Mouse (Mus musculus) C2C12 (cell line): ENCODE data around the gene Gm5127. TPM values are rescaled to one million over a fixed set of nuclear protein-coding genes. Genes with fewer than 3 reads are reported as not detected.

ENCODE experiments used
- H3K27me3 ChIP-seq: one replicate; pipeline ENCODE4 v1.6.1; 2011; ENCODE audit not compliant: control insufficient read depth, insufficient read depth, insufficient read length
- H3K36me3 ChIP-seq: one replicate; pipeline ENCODE4 v1.6.1; 2011; ENCODE audit not compliant: control insufficient read depth, insufficient read depth
- H3K4me3 ChIP-seq: one replicate; pipeline ENCODE4 v1.5.1; 2011; ENCODE audit warnings: mild to moderate bottlenecking, control low read depth; ENCODE audit not compliant: poor library complexity, insufficient read depth, severe bottlenecking
- H3K79me2 ChIP-seq: one replicate; pipeline ENCODE4 v1.6.1; 2011; ENCODE audit not compliant: control insufficient read depth, insufficient read depth
- H3K79me3 ChIP-seq: one replicate; pipeline ENCODE4 v1.6.1; 2011; ENCODE audit warnings: low read depth, control low read depth
- H3ac ChIP-seq: one replicate; pipeline ENCODE3; 2011; ENCODE audit warnings: low read depth; ENCODE audit not compliant: control insufficient read depth, insufficient read length
- CTCF ChIP-seq: IDR thresholded peaks from one replicate; pipeline ENCODE4 v1.5.1; 2011; ENCODE audit not compliant: control insufficient read depth, insufficient read depth, insufficient read length
- FOSL1 ChIP-seq: IDR thresholded peaks from one replicate; pipeline ENCODE4 v1.8.0; 2011; ENCODE audit warnings: mild to moderate bottlenecking, low read length; ENCODE audit not compliant: poor library complexity, insufficient read depth, severe bottlenecking
- MYOG ChIP-seq: IDR thresholded peaks from one replicate; pipeline ENCODE4 v1.6.1; 2011; ENCODE audit not compliant: control insufficient read depth, insufficient read length; ENCODE audit errors: extremely low read depth
- USF1 ChIP-seq: IDR thresholded peaks from one replicate; pipeline ENCODE4 v1.6.1; 2011; ENCODE audit warnings: low read depth, mild to moderate bottlenecking, control low read depth, moderate library complexity
- microRNA-seq: library from miRNA; unstranded; fragments of <30 nt; microRNA quantifications from one replicate; pipeline ENCODE4, GENCODE M21; 2019; ENCODE audit warnings: borderline microRNAs expressed
- polyA plus RNA-seq: library from polyadenylated mRNA; unstranded; fragments of >200 nt; fragmentation: generic; extraction: Trizol; gene quantifications from one replicate; pipeline ENCODE4 v1.2.1, GENCODE M21; 2012; ENCODE audit warnings: missing spikeins

The Gm5127 gene
- polyA plus RNA-seq, 1 experiment, result not detected

GRCm38 (mm10) chrX:106742241-106742640, 159.3 kb downstream of the Gm5127 start:
- Histone ChIP-seq H3K79me3 (no peaks in the 10 kb centered on the region), H3K27me3 (no peaks in the 10 kb centered on the region), H3K79me2 (no peaks in the 10 kb centered on the region), H3ac (no peak overlapping the region), H3K36me3 (no peaks in the 10 kb centered on the region), H3K4me3 (no peak overlapping the region)
- TF ChIP-seq USF1 (no peak), FOSL1 (no peak)

- Histone ChIP-seq H3K79me2 (no peaks in the 10 kb centered on the region), H3K4me3 (no peak overlapping the region), H3K27me3 (no peaks in the 10 kb centered on the region), H3K79me3 (no peaks in the 10 kb centered on the region), H3K36me3 (no peaks in the 10 kb centered on the region), H3ac (no peak overlapping the region)
- TF ChIP-seq USF1 (no peak), FOSL1 (no peak), CTCF (no peak), MYOG (no peak)
Measured at GRCm38 (mm10) chrX:106755272-106755671, 172.3 kb downstream of the Gm5127 start.

Small RNA genes within 50 kb of the gene (microRNA-seq; reads per million reads assigned to microRNA genes)
- not detected for gene Gm22102

Other genes starting within 250 kb of the Gm5127 start
- not detected for gene Fndc3c1, start 97.8 kb upstream of the Gm5127 start, polyA plus RNA-seq
- not detected for gene Cysltr1, start 20.5 kb downstream of the Gm5127 start, polyA plus RNA-seq